Mouse (Mus musculus): ENCODE data around the gene Map4k5. TPM values are rescaled to one million over a fixed set of nuclear protein-coding genes. Genes with fewer than 3 reads are reported as not detected.

Map4k5 gene
- polyA plus RNA-seq, 1 experiment, result 5.6 TPM

DNA sequence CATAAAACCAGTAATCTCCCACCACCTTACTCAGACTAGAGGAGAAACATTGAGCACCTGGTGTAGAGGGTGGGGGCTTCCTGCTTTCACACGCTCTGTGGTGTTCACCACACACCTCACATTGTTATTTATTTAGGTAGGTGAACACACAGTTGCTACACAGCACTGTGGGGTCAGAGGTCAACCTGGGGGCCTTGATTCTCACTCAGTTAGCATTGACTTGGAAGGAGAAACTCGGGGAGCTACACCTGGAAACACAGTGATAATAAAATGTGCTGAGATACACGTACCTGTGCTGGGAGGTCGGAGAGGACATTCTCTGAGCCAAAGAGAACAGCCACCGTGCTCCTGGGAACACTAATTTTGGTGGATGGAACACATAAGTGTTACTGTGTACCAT lies 104.6 kb downstream of the Map4k5 start:
- TF ChIP-seq CTCF (IDR thresholded peaks at IDR 0.05; ENCODE audit: control insufficient read depth, insufficient read depth, insufficient replicate concordance, low read depth, low read length), result no peak
- TF ChIP-seq POLR2A (IDR thresholded peaks at IDR 0.05; ENCODE audit: control insufficient read depth, low read depth, low read length), result no peak
- Histone ChIP-seq H3K27ac (ENCODE audit: control insufficient read depth, insufficient read depth, low read depth, low read length) (no peak overlapping the region), H3K27me3 (ENCODE audit: control insufficient read depth, insufficient read depth, low read length) (no peaks in the 10 kb centered on the region)

DNA sequence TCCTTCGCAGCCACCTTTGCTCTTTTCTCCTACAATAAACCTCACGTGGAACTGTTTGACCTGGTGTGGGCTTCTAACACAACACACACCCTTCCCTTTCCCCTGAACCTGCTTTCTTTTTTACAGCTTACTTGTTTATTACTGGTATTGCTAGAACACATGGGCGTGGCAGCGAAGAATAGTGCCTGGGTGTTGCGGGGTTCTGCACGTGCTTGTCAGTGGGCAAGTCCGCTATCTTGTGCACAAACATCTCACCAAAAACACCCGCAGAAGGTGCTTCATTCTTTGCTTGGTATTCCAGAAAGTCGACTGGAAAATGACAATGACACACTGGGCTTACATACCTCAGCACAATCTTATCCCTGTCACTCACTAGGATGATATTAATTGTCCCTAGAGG lies 107.5 kb downstream of the Map4k5 start:
- Histone ChIP-seq H3K36me3 (ENCODE audit: control insufficient read depth, insufficient read depth, low read length) (no peaks in the 10 kb centered on the region), H3K4me1 (ENCODE audit: control insufficient read depth, insufficient read depth, low read length) (peaks cover 8% of the 10 kb centered on the region), H3K4me3 (ENCODE audit: control insufficient read depth, low read depth, low read length) (peak overlapping the region; percentile 51), H3K27me3 (ENCODE audit: control insufficient read depth, insufficient read depth, low read length) (no peaks in the 10 kb centered on the region), H3K27ac (ENCODE audit: control insufficient read depth, insufficient read depth, low read depth, low read length) (0 out of 2 replicates have a peak overlapping the region, but pooled peaks have one; percentile 8)
- TF ChIP-seq POLR2A (IDR thresholded peaks at IDR 0.05; ENCODE audit: control insufficient read depth, low read depth, low read length), result no peak
- TF ChIP-seq CTCF (IDR thresholded peaks at IDR 0.05; ENCODE audit: control insufficient read depth, insufficient read depth, insufficient replicate concordance, low read depth, low read length), result no peak

More for the DNA sequence above, 104.6 kb downstream of the Map4k5 start:
- Histone ChIP-seq H3K36me3 (ENCODE audit: control insufficient read depth, insufficient read depth, low read length) (no peaks in the 10 kb centered on the region), H3K4me1 (ENCODE audit: control insufficient read depth, insufficient read depth, low read length) (peaks cover 16% of the 10 kb centered on the region), H3K4me3 (ENCODE audit: control insufficient read depth, low read depth, low read length) (peak overlapping the region; percentile 54)

GRCm38 (mm10) chr12:69783247-69784025 lies 109.6 kb downstream of the Map4k5 start:
- no peaks in the 10 kb centered on the region for H3K27me3 ChIP-seq (ENCODE audit: control insufficient read depth, insufficient read depth, low read length)
- no peaks in the 10 kb centered on the region for H3K36me3 ChIP-seq (ENCODE audit: control insufficient read depth, insufficient read depth, low read length)
- no peak for TF ChIP-seq CTCF (IDR thresholded peaks at IDR 0.05; ENCODE audit: control insufficient read depth, insufficient read depth, insufficient replicate concordance, low read depth, low read length)
- TF ChIP-seq POLR2A (IDR thresholded peaks at IDR 0.05; ENCODE audit: control insufficient read depth, low read depth, low read length), result no peak
- H3K27ac ChIP-seq (ENCODE audit: control insufficient read depth, insufficient read depth, low read depth, low read length), result no peak overlapping the region
- peaks cover 5% of the 10 kb centered on the region for H3K4me1 ChIP-seq (ENCODE audit: control insufficient read depth, insufficient read depth, low read length)
- no peak overlapping the region for H3K4me3 ChIP-seq (ENCODE audit: control insufficient read depth, low read depth, low read length)

DNA sequence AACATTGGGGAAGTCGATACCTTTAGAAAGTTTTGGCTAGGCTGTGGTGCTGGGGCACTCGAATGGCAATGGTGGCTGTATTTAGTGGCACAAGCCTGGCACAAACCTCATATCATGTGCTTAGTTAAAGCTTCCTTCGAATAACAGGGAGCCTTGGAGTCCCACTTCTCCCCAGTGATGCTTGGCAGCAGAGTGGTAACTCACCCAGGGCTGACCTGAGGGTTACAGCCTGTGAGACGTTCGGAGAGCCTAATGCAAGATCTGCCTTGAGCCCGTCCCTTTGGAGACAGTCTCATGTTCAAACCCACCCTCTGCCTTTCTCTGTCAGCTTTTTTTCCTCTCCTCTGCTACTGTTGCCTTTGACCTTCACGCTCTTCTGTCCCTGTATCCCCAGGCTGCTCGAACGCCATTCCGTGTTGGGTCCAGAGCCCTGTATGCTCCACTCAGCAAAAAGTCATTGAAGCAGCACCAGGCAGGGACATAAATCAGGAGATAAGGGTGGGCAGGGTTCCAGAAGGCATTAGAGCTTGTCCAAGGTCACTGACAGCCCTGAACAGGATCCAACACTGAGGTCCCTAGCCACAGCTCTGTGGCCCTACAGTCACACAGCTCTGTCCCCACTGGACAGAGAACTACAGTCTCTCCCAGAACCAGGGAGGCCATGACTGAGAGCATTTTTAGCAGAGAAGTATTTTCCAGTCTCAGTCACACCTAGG lies 110.9 kb downstream of the Map4k5 start:
- Histone ChIP-seq H3K4me3 (ENCODE audit: control insufficient read depth, low read depth, low read length) (no peak overlapping the region), H3K27ac (ENCODE audit: control insufficient read depth, insufficient read depth, low read depth, low read length) (no peak overlapping the region), H3K36me3 (ENCODE audit: control insufficient read depth, insufficient read depth, low read length) (no peaks in the 10 kb centered on the region), H3K4me1 (ENCODE audit: control insufficient read depth, insufficient read depth, low read length) (peaks cover 5% of the 10 kb centered on the region), H3K27me3 (ENCODE audit: control insufficient read depth, insufficient read depth, low read length) (no peaks in the 10 kb centered on the region)
- TF ChIP-seq CTCF (IDR thresholded peaks at IDR 0.05; ENCODE audit: control insufficient read depth, insufficient read depth, insufficient replicate concordance, low read depth, low read length), result no peak
- no peak for TF ChIP-seq POLR2A (IDR thresholded peaks at IDR 0.05; ENCODE audit: control insufficient read depth, low read depth, low read length)

GRCm38 (mm10) chr12:69781480-69781879 lies 111.5 kb downstream of the Map4k5 start:
- H3K27me3 ChIP-seq (ENCODE audit: control insufficient read depth, insufficient read depth, low read length), result no peaks in the 10 kb centered on the region
- H3K4me3 ChIP-seq (ENCODE audit: control insufficient read depth, low read depth, low read length), result no peak overlapping the region

DNA sequence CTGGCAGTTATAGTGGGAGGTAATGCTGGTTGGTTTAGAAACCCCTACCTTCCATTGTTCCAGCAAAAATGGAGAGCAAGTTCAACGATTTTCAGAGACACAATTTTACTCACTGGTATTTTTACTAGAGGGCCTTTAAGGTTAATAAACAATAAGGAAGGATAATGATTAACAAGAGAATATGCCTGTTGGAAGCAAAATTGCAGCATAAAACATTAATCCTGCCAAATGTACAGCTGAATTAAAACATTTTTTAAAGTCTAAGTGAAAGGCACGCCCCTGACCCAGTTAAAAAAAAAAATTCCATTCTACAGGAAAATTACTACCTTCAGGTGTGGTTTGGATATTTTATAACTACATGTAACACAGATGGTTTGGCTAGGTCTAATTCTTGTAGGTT lies 115.0 kb downstream of the Map4k5 start:
- H3K4me1 ChIP-seq (ENCODE audit: control insufficient read depth, insufficient read depth, low read length), result peaks cover 3% of the 10 kb centered on the region
- H3K27me3 ChIP-seq (ENCODE audit: control insufficient read depth, insufficient read depth, low read length), result no peaks in the 10 kb centered on the region
- no peak overlapping the region for H3K4me3 ChIP-seq (ENCODE audit: control insufficient read depth, low read depth, low read length)
- no peaks in the 10 kb centered on the region for H3K36me3 ChIP-seq (ENCODE audit: control insufficient read depth, insufficient read depth, low read length)
- no peak overlapping the region for H3K27ac ChIP-seq (ENCODE audit: control insufficient read depth, insufficient read depth, low read depth, low read length)
- TF ChIP-seq POLR2A (IDR thresholded peaks at IDR 0.05; ENCODE audit: control insufficient read depth, low read depth, low read length) (no peak), CTCF (IDR thresholded peaks at IDR 0.05; ENCODE audit: control insufficient read depth, insufficient read depth, insufficient replicate concordance, low read depth, low read length) (no peak)

More at GRCm38 (mm10) chr12:69781480-69781879, 111.5 kb downstream of the Map4k5 start:
- no peaks in the 10 kb centered on the region for H3K36me3 ChIP-seq (ENCODE audit: control insufficient read depth, insufficient read depth, low read length)
- H3K27ac ChIP-seq (ENCODE audit: control insufficient read depth, insufficient read depth, low read depth, low read length), result no peak overlapping the region
- peaks cover 8% of the 10 kb centered on the region for H3K4me1 ChIP-seq (ENCODE audit: control insufficient read depth, insufficient read depth, low read length)
- TF ChIP-seq CTCF (IDR thresholded peaks at IDR 0.05; ENCODE audit: control insufficient read depth, insufficient read depth, insufficient replicate concordance, low read depth, low read length) (no peak), POLR2A (IDR thresholded peaks at IDR 0.05; ENCODE audit: control insufficient read depth, low read depth, low read length) (no peak)

DNA sequence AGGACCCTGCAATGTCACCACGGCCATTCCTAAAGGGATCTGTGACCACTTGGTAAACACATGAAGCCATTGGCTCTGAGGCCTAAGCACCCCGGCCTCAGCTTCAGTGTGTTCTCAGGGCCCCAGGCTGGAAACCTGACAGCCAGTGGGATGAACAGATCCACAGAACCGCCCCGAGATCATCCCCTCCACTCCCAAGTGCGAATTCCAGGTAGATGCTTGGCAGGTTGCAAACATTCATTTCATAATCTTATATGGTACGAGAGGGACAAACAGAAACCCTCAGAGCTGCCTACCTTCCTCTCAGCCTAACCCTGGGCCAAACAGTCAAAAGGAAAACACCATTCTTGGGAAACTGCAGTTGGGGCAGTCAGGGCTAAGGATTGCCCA lies 115.7 kb downstream of the Map4k5 start:
- H3K4me1 ChIP-seq (ENCODE audit: control insufficient read depth, insufficient read depth, low read length), result peaks cover 3% of the 10 kb centered on the region
- no peak overlapping the region for H3K27ac ChIP-seq (ENCODE audit: control insufficient read depth, insufficient read depth, low read depth, low read length)
- no peaks in the 10 kb centered on the region for H3K36me3 ChIP-seq (ENCODE audit: control insufficient read depth, insufficient read depth, low read length)
- H3K4me3 ChIP-seq (ENCODE audit: control insufficient read depth, low read depth, low read length), result no peak overlapping the region
- no peaks in the 10 kb centered on the region for H3K27me3 ChIP-seq (ENCODE audit: control insufficient read depth, insufficient read depth, low read length)
- TF ChIP-seq CTCF (IDR thresholded peaks at IDR 0.05; ENCODE audit: control insufficient read depth, insufficient read depth, insufficient replicate concordance, low read depth, low read length), result no peak
- TF ChIP-seq POLR2A (IDR thresholded peaks at IDR 0.05; ENCODE audit: control insufficient read depth, low read depth, low read length), result no peak
